Mouse (Mus musculus) liver, postnatal 0 days (tissue): ENCODE results near the gene Ank. TPM values are rescaled to one million over a fixed set of nuclear protein-coding genes. Genes with fewer than 3 reads are reported as not detected.
A peak's percentile ranks its signal among the peaks of the same experiment; 100 is the strongest.

Experiments used
- ATAC-seq: fragments of 200-750 bp; cut with Nextera tagmentation; 2 replicates; pipeline ENCODE4 v1.8.0; 2017; ENCODE audit warnings: mild to moderate bottlenecking, moderate library complexity
- DNase-seq: peaks from one replicate; pipeline ENCODE4 v3.0.0-alpha.2; 2016
- H3K27ac ChIP-seq: fragments of 300-500 bp; sonication (generic); 2 replicates; pipeline ENCODE4 v1.5.1; 2014; ENCODE audit warnings: antibody characterized with exemption, moderate library complexity, mild to moderate bottlenecking, low read depth
- H3K27me3 ChIP-seq: fragments of 300-500 bp; sonication (generic); 2 replicates; pipeline ENCODE4 v1.6.1; 2014; ENCODE audit warnings: low read length, control low read depth, mixed read lengths; ENCODE audit not compliant: insufficient read depth
- H3K36me3 ChIP-seq: fragments of 300-500 bp; sonication (generic); replicated peaks from 2 replicates; pipeline ENCODE4 v1.6.1; 2014; ENCODE audit warnings: mild to moderate bottlenecking, control low read depth, low read length, moderate library complexity, mixed read lengths; ENCODE audit not compliant: insufficient read depth
- H3K4me1 ChIP-seq: fragments of 300-500 bp; sonication (generic); 2 replicates; pipeline ENCODE4 v1.6.1; 2014; ENCODE audit warnings: antibody characterized with exemption, mild to moderate bottlenecking, control low read depth; ENCODE audit not compliant: insufficient read depth
- H3K4me2 ChIP-seq: fragments of 300-500 bp; sonication (generic); 2 replicates; pipeline ENCODE4 v1.6.1; 2014; ENCODE audit warnings: low read depth, mild to moderate bottlenecking, low read length, moderate library complexity, mixed read lengths
- H3K4me3 ChIP-seq: fragments of 300-500 bp; sonication (generic); 2 replicates; pipeline ENCODE4 v1.5.1; 2014; ENCODE audit warnings: low read depth, low read length
- H3K9ac ChIP-seq: fragments of 300-500 bp; sonication (generic); replicated peaks from 2 replicates; pipeline ENCODE4 v1.6.1; 2014; ENCODE audit warnings: mild to moderate bottlenecking, moderate library complexity
- H3K9me3 ChIP-seq: fragments of 300-500 bp; sonication (generic); 2 replicates; pipeline ENCODE4 v1.6.1; 2016; ENCODE audit warnings: mild to moderate bottlenecking, control low read depth, low read length, mixed read lengths
- CTCF ChIP-seq: sonication (generic); IDR thresholded peaks from 2 replicates; pipeline ENCODE4 v1.5.1; 2016; ENCODE audit warnings: antibody characterized with exemption, low read depth
- EP300 ChIP-seq: IDR thresholded peaks from 2 replicates; pipeline ENCODE4 v1.6.1; 2016; ENCODE audit warnings: antibody characterized with exemption, low read depth, mild to moderate bottlenecking
- WGBS: fragments of 180-500 bp; shearing (Covaris S2); extraction: QIAGEN DNeasy Blood & Tissue Kit; methylation state at CpG from one replicate; pipeline ENCODE4 v1.1.7; 2014; ENCODE audit not compliant: insufficient replicate concordance; 5-methylcytosine and 5-hydroxymethylcytosine counted together
- polyA plus RNA-seq: library from polyadenylated mRNA; unstranded; fragments of >200 nt; fragmentation: Nextera tagmentation; extraction: Ambion mirVana; gene quantifications from 2 replicates; pipeline ENCODE4 v1.2.1, GENCODE M21; 2015

The Ank gene
- 7.8 and 8.3 TPM in 2 replicates for polyA plus RNA-seq

DNA sequence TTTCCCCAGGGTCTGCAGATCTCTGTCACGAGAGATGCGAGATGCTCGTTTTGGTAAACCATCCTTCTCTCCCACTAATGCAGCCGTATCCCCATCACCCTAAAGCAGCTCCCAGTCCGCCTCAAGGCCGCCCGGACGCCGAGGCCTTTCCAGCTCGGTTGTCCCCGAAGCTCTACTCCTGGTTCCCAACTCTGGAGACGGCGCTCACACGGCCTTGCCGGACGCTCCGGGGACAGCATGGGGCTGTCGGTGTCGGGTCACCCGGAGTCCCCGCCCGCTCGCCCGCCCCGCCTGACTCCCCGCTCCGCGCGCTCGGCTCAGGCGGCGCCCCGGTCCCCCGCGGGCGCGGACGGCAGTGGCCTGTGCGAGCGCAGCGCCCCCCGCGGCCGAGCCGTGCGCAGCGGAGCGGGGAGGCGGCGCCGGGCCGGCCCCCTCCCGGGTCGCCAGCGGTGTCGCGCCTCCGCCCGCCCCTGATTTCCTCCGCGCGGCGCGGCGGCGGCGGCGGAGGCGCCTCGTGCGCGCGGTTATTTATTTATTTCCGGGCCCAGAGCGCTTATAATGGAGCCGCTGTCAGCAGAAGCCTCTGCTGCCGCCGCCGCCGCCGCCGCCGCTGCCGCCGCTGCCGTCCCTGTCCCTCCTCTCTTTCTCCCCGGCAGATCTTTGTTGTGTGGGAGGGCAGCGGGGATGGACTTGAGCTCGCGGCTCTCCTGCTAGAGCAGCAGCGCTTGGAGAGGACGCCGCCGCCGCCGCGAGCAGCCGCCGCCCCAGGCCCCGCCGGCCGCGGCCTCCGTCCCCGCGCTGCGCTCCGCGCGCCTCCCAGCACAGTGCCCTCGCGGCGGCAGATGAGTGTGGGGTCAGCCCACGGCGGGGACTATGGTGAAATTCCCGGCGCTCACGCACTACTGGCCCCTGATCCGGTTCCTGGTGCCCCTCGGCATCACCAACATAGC lies at the start of gene Ank:
Ank (plus strand) TSS at position 547 of the 950 bp plus-strand sequence.
- Histone ChIP-seq H3K4me1 (peaks cover 26% of the 10 kb centered on the region), H3K9me3 (no peaks in the 10 kb centered on the region), H3K9ac (peak within 1 kb of the TSS; percentile 79), H3K4me2 (peak within 1 kb of the TSS; percentile 92), H3K36me3 (peaks cover 2% of the 10 kb centered on the region; the same call in 1 of the 2 replicates), H3K27me3 (peaks cover 3% of the 10 kb centered on the region; the same call in 1 of the 2 replicates), H3K4me3 (peak within 1 kb of the TSS; percentile 86), H3K27ac (peak within 1 kb of the TSS; percentile 90)
- DNase-seq (peak; percentile 87), ATAC-seq (peak; percentile 94)
- WGBS, result under 1% methylated on average over 59 of the region's 120 CpGs
- TF ChIP-seq EP300 (no peak), CTCF (peak; percentile 26)

DNA sequence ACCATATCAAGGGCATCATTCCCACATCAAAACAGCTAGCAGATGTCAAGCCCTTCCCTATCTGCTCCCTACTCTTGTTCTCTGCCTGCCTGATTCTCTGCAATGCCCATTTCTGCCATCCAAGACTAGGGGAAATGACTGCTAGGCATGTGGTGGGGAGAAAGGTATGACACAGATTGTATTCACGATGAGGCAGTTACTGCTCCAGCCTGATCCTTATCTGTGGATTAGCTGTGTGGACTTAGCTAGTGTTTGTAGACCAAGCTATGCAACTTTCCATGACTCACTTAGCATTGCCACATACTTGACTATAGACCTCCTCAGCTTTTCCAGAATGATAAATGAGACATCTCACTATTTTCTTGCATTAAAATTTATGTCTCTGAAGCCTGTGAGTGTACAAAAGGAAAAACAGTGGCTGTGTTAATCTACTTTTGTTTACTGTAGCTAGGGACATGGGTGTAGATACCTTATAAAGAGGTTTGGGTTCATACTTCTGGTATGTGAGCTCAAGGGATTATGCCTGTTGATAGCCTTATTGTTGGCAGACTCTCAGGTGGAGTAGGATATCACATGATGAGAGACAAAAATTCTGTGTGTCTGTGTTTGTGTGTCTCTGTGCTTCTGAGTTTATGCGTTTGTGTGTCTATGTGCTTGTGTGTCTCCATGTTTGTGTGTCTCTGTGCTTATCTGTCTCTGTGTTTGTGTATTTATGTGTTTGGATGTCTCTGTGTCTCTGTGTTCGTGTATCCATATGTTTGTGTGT lies 47.7 kb upstream of the Ank start:
- no peak overlapping the region for H3K4me3 ChIP-seq
- no peak overlapping the region for H3K27ac ChIP-seq
- no peak overlapping the region for H3K9ac ChIP-seq
- H3K4me2 ChIP-seq, result no peak overlapping the region
- H3K4me1 ChIP-seq, result no peaks in the 10 kb centered on the region
- no peaks in the 10 kb centered on the region for H3K27me3 ChIP-seq
- 70% methylated on average over 3 of the region's 3 CpGs for WGBS
- ATAC-seq (0 out of 2 replicates have a peak, but pooled peaks have one; percentile 51), DNase-seq (no peak)
- TF ChIP-seq EP300, result no peak
- TF ChIP-seq CTCF, result no peak
- no peaks in the 10 kb centered on the region for H3K36me3 ChIP-seq
- H3K9me3 ChIP-seq, result no peaks in the 10 kb centered on the region

DNA sequence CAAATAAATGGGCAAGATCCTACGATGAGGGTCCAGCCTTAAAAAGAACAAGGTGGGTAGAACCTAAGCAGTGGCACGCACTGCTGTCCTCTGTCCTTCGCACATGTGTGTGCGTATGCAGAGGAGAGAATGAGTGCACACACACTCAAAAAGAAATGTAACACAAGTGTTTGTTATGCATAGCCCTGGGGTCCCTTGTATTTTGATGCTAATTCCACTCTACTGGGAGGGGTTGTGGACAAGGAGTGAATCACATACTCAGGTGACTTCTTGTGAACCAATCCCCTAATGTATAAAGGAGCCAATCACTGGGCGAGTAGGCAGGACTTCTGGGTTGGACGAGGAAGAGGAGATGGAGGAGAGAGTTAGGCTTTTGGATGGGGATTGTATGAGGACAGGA lies 44.9 kb upstream of the Ank start:
- TF ChIP-seq CTCF (no peak), EP300 (no peak)
- H3K27ac ChIP-seq, result no peak overlapping the region
- ATAC-seq, result no peak
- no peak overlapping the region for H3K4me2 ChIP-seq
- no peak for DNase-seq
- H3K4me3 ChIP-seq, result no peak overlapping the region
- 86% methylated on average over 6 of the region's 6 CpGs for WGBS
- H3K36me3 ChIP-seq, result no peaks in the 10 kb centered on the region
- H3K9me3 ChIP-seq, result no peaks in the 10 kb centered on the region
- no peak overlapping the region for H3K9ac ChIP-seq
- H3K4me1 ChIP-seq, result no peaks in the 10 kb centered on the region
- H3K27me3 ChIP-seq, result no peaks in the 10 kb centered on the region

DNA sequence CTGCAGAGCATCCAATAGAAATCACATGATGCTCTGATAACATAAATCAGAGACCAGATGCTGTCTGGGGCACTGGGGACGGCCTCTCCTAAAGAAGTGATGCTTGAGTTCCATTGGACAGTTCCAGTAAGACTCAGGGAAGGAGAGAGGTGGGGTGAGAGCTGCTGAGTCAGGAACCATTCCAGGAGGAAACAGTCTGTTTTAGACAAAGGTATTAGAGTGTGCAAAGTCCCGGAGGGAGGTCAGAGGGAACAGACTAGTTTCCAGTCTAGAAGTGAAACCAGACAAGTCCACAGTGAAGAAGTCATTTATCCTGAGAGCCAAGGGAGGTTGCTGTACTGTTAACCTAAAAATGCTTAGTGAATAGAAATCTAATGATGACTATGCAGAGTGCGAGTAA lies 38.9 kb upstream of the Ank start:
- no peak overlapping the region for H3K4me2 ChIP-seq
- ATAC-seq (no peak), DNase-seq (no peak)
- no peak overlapping the region for H3K27ac ChIP-seq
- H3K9me3 ChIP-seq, result no peaks in the 10 kb centered on the region
- no peak overlapping the region for H3K9ac ChIP-seq
- no peaks in the 10 kb centered on the region for H3K27me3 ChIP-seq
- no peak for TF ChIP-seq EP300
- TF ChIP-seq CTCF, result no peak
- no peaks in the 10 kb centered on the region for H3K36me3 ChIP-seq
- no peaks in the 10 kb centered on the region for H3K4me1 ChIP-seq
- no peak overlapping the region for H3K4me3 ChIP-seq
- WGBS, result 81% methylated on average over 3 of the region's 3 CpGs

DNA sequence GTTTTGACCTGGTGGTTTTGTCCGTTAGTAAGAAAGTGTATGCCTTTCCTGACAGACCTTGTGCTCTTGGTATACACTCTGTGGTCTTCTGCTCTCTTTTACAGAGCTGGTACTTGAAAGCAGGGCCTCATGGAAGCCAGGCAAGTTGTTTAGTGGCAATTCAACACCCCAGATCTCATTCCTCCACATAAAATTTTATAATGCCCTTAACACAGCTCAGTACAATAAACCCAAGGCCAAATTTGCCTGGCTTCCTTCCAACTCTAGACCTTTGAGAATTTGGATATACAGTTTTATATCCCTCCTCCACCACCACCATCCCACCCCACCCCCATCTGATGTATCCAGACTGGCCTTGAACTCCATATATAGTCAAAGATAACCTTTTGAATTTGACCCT lies 36.2 kb upstream of the Ank start:
- no peak overlapping the region for H3K4me2 ChIP-seq
- no peak overlapping the region for H3K4me3 ChIP-seq
- H3K27me3 ChIP-seq, result no peaks in the 10 kb centered on the region
- no peak overlapping the region for H3K9ac ChIP-seq
- ATAC-seq (no peak), DNase-seq (no peak)
- H3K4me1 ChIP-seq, result no peaks in the 10 kb centered on the region
- WGBS, result 80% methylated on average over 1 of the region's 1 CpGs
- no peak overlapping the region for H3K27ac ChIP-seq
- H3K36me3 ChIP-seq, result no peaks in the 10 kb centered on the region
- no peaks in the 10 kb centered on the region for H3K9me3 ChIP-seq
- TF ChIP-seq EP300 (no peak), CTCF (no peak)
